Comparison of ENCODE assay signal across 9 mouse cellular contexts in the genomic region with DNA sequence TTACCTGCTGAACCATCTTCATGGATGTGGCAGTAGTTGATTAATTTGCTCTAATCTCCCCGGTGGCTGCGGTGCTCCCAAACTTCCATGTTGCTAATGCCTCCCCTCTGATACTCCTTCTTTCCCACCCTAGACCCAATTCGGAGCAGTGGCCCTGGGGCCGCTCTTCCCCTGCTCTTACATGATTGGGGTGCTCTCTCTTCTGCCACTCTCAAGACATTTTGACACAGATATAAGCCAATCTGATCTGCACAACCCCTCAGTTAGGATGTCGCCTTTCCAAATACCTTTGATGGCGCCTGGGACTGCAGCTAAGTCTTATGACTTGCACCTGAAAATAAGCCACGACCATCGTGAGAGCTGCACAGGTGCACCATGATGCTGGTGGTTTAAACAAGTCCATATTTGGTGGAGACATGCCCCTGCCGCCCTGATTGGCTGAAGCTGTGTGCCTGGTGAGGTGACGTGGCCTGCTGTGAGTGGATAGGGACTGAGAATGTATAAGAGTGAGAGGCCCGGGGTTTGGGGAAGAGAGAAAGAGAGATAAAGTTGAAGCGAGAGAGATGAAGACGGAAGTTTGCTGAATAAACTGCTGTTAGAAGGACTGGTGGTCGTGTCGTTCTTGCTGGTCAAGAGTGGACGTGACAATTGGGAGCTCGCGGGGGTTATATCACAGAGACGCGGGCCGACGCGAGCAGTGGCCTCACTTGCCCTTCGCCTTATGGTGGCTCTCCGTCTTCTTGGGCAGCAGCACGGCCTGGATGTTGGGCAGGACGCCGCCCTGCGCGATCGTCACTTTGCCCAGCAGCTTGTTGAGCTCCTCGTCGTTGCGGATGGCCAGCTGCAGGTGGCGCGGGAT. TPM values are rescaled to one million over a fixed set of nuclear protein-coding genes. Genes with fewer than 3 reads are reported as not detected.
DNase-seq lines count a peak whose midpoint lies in the region; ATAC-seq and TF ChIP-seq lines count a peak whose summit lies in the region.
"Not testable (repeated sequence)": the region's sequence is repeated elsewhere in the genome, so short reads cannot be mapped to it uniquely, and the experiment has no call there.
"Had no signal": no experiment of that assay in that cellular context is flagged by ENCODE, and none has a peak within 500 bp of the region (broad histone marks: within the 10 kb centered on the region; RNA-seq: fewer than 3 reads in every experiment).

No protein-coding gene starts in this region.

- H3K27ac ChIP-seq in brown adipose tissue, adult 24 weeks (replicated peaks; ENCODE audit: low read depth, low read length); forebrain, embryonic 11.5 days (ENCODE audit: low read depth, low read length); heart, embryonic 13.5 days (replicated peaks); intestine, embryonic 14.5 days (ENCODE audit: low read depth); limb, embryonic 12.5 days; lung, embryonic 16.5 days (ENCODE audit: low read length); thymus, adult 2 months (ENCODE audit: control insufficient read depth, insufficient read depth, low read length): not testable (repeated sequence)

- not testable (repeated sequence) for TF ChIP-seq CTCF in thymus, adult 2 months (IDR thresholded peaks at IDR 0.05; ENCODE audit: borderline replicate concordance, control insufficient read depth, extremely low read depth, insufficient read depth, low read length, poor library complexity)

- not testable (repeated sequence) for H3K36me3 ChIP-seq in forebrain, embryonic 11.5 days (ENCODE audit: control insufficient read depth, insufficient read depth, low read length); heart, embryonic 13.5 days; intestine, embryonic 14.5 days (ENCODE audit: control insufficient read depth, insufficient read depth, low read length); limb, embryonic 12.5 days; lung, embryonic 16.5 days (ENCODE audit: control insufficient read depth, insufficient read depth, low read length); thymus, adult 2 months (ENCODE audit: control insufficient read depth, insufficient read depth, low read length)

- 51% methylated on average over 27 of the region's 36 CpGs for WGBS in forebrain, embryonic 11.5 days
- 36% methylated on average over 33 of the region's 36 CpGs for WGBS in heart, embryonic 13.5 days
- WGBS in intestine, embryonic 14.5 days = 47% methylated on average over 27 of the region's 36 CpGs
- 41% methylated on average over 33 of the region's 36 CpGs for WGBS in limb, embryonic 12.5 days
- WGBS in lung, embryonic 16.5 days = 38% methylated on average over 28 of the region's 36 CpGs
- WGBS in thymus, adult 2 months = 47% methylated on average over 28 of the region's 36 CpGs

- peak overlapping the region; percentile 53; the same call in 1 of the 2 replicates for H3K4me2 ChIP-seq in forebrain, embryonic 11.5 days (ENCODE audit: low read depth, low read length, severe bottlenecking)
- peak overlapping the region; percentile 69 for H3K4me2 ChIP-seq in heart, embryonic 13.5 days
- peak overlapping the region; percentile 48 for H3K4me2 ChIP-seq in intestine, embryonic 14.5 days (ENCODE audit: low read length)
- H3K4me2 ChIP-seq in limb, embryonic 12.5 days = peak overlapping the region; percentile 54
- H3K4me2 ChIP-seq in lung, embryonic 16.5 days (ENCODE audit: low read depth, low read length) = peak overlapping the region; percentile 57

- H3K27me3 ChIP-seq in forebrain, embryonic 11.5 days (ENCODE audit: control insufficient read depth, insufficient read depth, low read length); heart, embryonic 13.5 days (replicated peaks); intestine, embryonic 14.5 days (replicated peaks; ENCODE audit: control insufficient read depth, insufficient read depth, low read length); limb, embryonic 12.5 days; lung, embryonic 16.5 days (ENCODE audit: control insufficient read depth, insufficient read depth, low read depth, low read length); thymus, adult 2 months (ENCODE audit: control insufficient read depth, insufficient read depth, low read length): not testable (repeated sequence)

- not testable (repeated sequence) for TF ChIP-seq POLR2A in thymus, adult 2 months (IDR thresholded peaks at IDR 0.05; ENCODE audit: control insufficient read depth, extremely low read depth, insufficient read depth, low read length, poor library complexity)

- not testable (repeated sequence) for DNase-seq in forebrain, embryonic 11.5 days (ENCODE audit: low spot score); intestine, embryonic 14.5 days (ENCODE audit: low spot score); thymus, adult 2 months

- not testable (repeated sequence) for ATAC-seq in forebrain, embryonic 11.5 days (replicated peaks; ENCODE audit: low FRiP score); heart, embryonic 13.5 days (ENCODE audit: extremely low read depth, insufficient number of reproducible peaks, low FRiP score, low TSS enrichment); limb, embryonic 12.5 days (ENCODE audit: insufficient number of reproducible peaks, insufficient read depth, low FRiP score, low TSS enrichment, low read depth)
- ATAC-seq in intestine, embryonic 14.5 days (replicated peaks; ENCODE audit: low FRiP score, low TSS enrichment, low read depth) = 0 out of 2 replicates have a peak, but pooled peaks have one; percentile 19
- peak; percentile 31; the same call in 1 of the 2 replicates for ATAC-seq in lung, embryonic 16.5 days (ENCODE audit: low read depth)
- ATAC-seq in monocyte, adult 5-6 weeks (replicated peaks; ENCODE audit: insufficient number of reproducible peaks, low FRiP score, low TSS enrichment, poor library complexity, severe bottlenecking) = 0 out of 2 replicates have a peak, but pooled peaks have one; percentile 40

- H3K9ac ChIP-seq in forebrain, embryonic 11.5 days (ENCODE audit: low read length); intestine, embryonic 14.5 days (ENCODE audit: low read length); limb, embryonic 12.5 days (replicated peaks); lung, embryonic 16.5 days (ENCODE audit: low read length): not testable (repeated sequence)
- H3K9ac ChIP-seq in heart, embryonic 13.5 days = peak overlapping the region; percentile 74

- not testable (repeated sequence) for H3K9me3 ChIP-seq in forebrain, embryonic 11.5 days (ENCODE audit: control insufficient read depth, low read length); heart, embryonic 13.5 days; intestine, embryonic 14.5 days (ENCODE audit: control insufficient read depth, low read length); limb, embryonic 12.5 days; lung, embryonic 16.5 days (ENCODE audit: control insufficient read depth, low read length)

- not testable (repeated sequence) for H3K4me1 ChIP-seq in brown adipose tissue, adult 24 weeks (ENCODE audit: control insufficient read depth, insufficient read depth, insufficient read length, low read length); forebrain, embryonic 11.5 days (replicated peaks; ENCODE audit: control insufficient read depth, insufficient read depth, low read length); heart, embryonic 13.5 days; intestine, embryonic 14.5 days (replicated peaks; ENCODE audit: control insufficient read depth, insufficient read depth, low read length); limb, embryonic 12.5 days (replicated peaks); lung, embryonic 16.5 days (replicated peaks; ENCODE audit: control insufficient read depth, insufficient read depth, low read length); thymus, adult 2 months (replicated peaks; ENCODE audit: control insufficient read depth, insufficient read depth, low read length)

- peak overlapping the region; percentile 18; the same call in 1 of the 2 replicates for H3K4me3 ChIP-seq in brown adipose tissue, adult 24 weeks (ENCODE audit: insufficient read depth, low read depth, low read length)
- H3K4me3 ChIP-seq in forebrain, embryonic 11.5 days (ENCODE audit: low read depth, low read length) = peak overlapping the region; percentile 5; the same call in 1 of the 2 replicates
- peak overlapping the region; percentile 46 for H3K4me3 ChIP-seq in heart, embryonic 13.5 days
- peak overlapping the region; percentile 20; the same call in 1 of the 2 replicates for H3K4me3 ChIP-seq in intestine, embryonic 14.5 days (ENCODE audit: low read depth, low read length)
- peak overlapping the region; percentile 31 for H3K4me3 ChIP-seq in limb, embryonic 12.5 days (replicated peaks)
- H3K4me3 ChIP-seq in lung, embryonic 16.5 days (ENCODE audit: low read length) = peak overlapping the region; percentile 37
- H3K4me3 ChIP-seq in thymus, adult 2 months (ENCODE audit: control insufficient read depth, insufficient read depth, low read length) = 0 out of 2 replicates have a peak overlapping the region, but pooled peaks have one; percentile 2

RNA-seq across cellular contexts. Expression of gene Nxnl2, which starts 31.4 kb away (rescaled TPM):
- not detected in 2 replicates for polyA plus RNA-seq in brown adipose tissue, adult 24 weeks (2012; ENCODE audit: insufficient read depth, insufficient read length, missing spikeins)
- 0.72 and 0.83 TPM in 2 replicates for polyA plus RNA-seq in forebrain, embryonic 11.5 days (2014; fragmentation: Nextera tagmentation; extraction: Ambion mirVana)
- 1.4 and 1.5 TPM in 2 replicates for polyA plus RNA-seq in heart, embryonic 13.5 days (2015; fragmentation: Nextera tagmentation; extraction: Ambion mirVana)
- 2.1 and 2.2 TPM in 2 replicates for polyA plus RNA-seq in intestine, embryonic 14.5 days (2014; fragmentation: Nextera tagmentation; extraction: Ambion mirVana)
- polyA plus RNA-seq in limb, embryonic 12.5 days (2016; fragmentation: Nextera tagmentation; extraction: Ambion mirVana) = 9.4 and 9.5 TPM in 2 replicates
- polyA plus RNA-seq in lung, embryonic 16.5 days (2015; fragmentation: Nextera tagmentation; extraction: Ambion mirVana) = 2.0 and 3.2 TPM in 2 replicates
- 2.0 TPM in 1 of 3 replicates, not detected in the others for total RNA-seq in monocyte, adult 5-6 weeks (2017)
- 1.5 and 1.8 TPM in 2 replicates for polyA plus RNA-seq in thymus, adult 2 months (2012; rRNA removed)
- polyA plus RNA-seq: erythroblast, embryonic 14.5 days had no signal
